Mouse (Mus musculus): ENCODE results near the gene Epyc.

GRCm38 (mm10) chr10:97718021-97718420 lies 74.2 kb downstream of the Epyc start:
- TF ChIP-seq POLR2A (IDR thresholded peaks at IDR 0.05; ENCODE audit: borderline replicate concordance, low read depth, low read length) (no peak), CTCF (IDR thresholded peaks at IDR 0.05; ENCODE audit: low read depth, low read length) (no peak)
